Mouse (Mus musculus) kidney, embryonic 14.5 days (tissue): ENCODE results near the gene Ssh3. TPM values are rescaled to one million over a fixed set of nuclear protein-coding genes. Genes with fewer than 3 reads are reported as not detected.

ENCODE experiments used
- ATAC-seq: fragments of 200-750 bp; cut with Nextera tagmentation; 2 replicates; pipeline ENCODE4 v1.8.0; 2017; ENCODE audit warnings: moderate number of reproducible peaks, mild to moderate bottlenecking, moderate TSS enrichment, moderate library complexity; ENCODE audit not compliant: low FRiP score, low TSS enrichment
- H3K27ac ChIP-seq: fragments of 300-500 bp; sonication (generic); 2 replicates; pipeline ENCODE4 v1.5.1; 2014; ENCODE audit warnings: low read depth, mild to moderate bottlenecking, low read length, moderate library complexity, mixed read lengths
- H3K27me3 ChIP-seq: fragments of 300-500 bp; sonication (generic); 2 replicates; pipeline ENCODE4 v1.6.1; 2014; ENCODE audit warnings: mild to moderate bottlenecking, low read length; ENCODE audit not compliant: control insufficient read depth, insufficient read depth
- H3K36me3 ChIP-seq: fragments of 300-500 bp; sonication (generic); 2 replicates; pipeline ENCODE4 v1.6.1; 2014; ENCODE audit warnings: low read length, mixed read lengths; ENCODE audit not compliant: control insufficient read depth, insufficient read depth
- H3K4me1 ChIP-seq: fragments of 300-500 bp; sonication (generic); 2 replicates; pipeline ENCODE4 v1.6.1; 2014; ENCODE audit warnings: low read length, mixed read lengths; ENCODE audit not compliant: control insufficient read depth, insufficient read depth
- H3K4me2 ChIP-seq: fragments of 300-500 bp; sonication (generic); replicated peaks from 2 replicates; pipeline ENCODE4 v1.6.1; 2014; ENCODE audit warnings: low read depth, mild to moderate bottlenecking, low read length
- H3K4me3 ChIP-seq: fragments of 300-500 bp; sonication (generic); 2 replicates; pipeline ENCODE4 v1.5.1; 2014; ENCODE audit warnings: mild to moderate bottlenecking, low read length
- H3K9ac ChIP-seq: fragments of 300-500 bp; sonication (generic); 2 replicates; pipeline ENCODE4 v1.6.1; 2014; ENCODE audit warnings: low read depth, mild to moderate bottlenecking, low read length, moderate library complexity
- H3K9me3 ChIP-seq: fragments of 300-500 bp; sonication (generic); 2 replicates; pipeline ENCODE4 v1.6.1; 2016; ENCODE audit warnings: low read length; ENCODE audit not compliant: control insufficient read depth
- WGBS: fragments of 180-500 bp; shearing (Covaris S2); extraction: QIAGEN DNeasy Blood & Tissue Kit; methylation state at CpG from one replicate; pipeline ENCODE4 v1.1.7; 2014; 5-methylcytosine and 5-hydroxymethylcytosine counted together
- polyA plus RNA-seq: library from polyadenylated mRNA; unstranded; fragments of >200 nt; fragmentation: Nextera tagmentation; extraction: Ambion mirVana; gene quantifications from 2 replicates; pipeline ENCODE4 v1.2.1, GENCODE M21; 2014

Ssh3 gene
- polyA plus RNA-seq, 1 experiment from 2014 or later: 13.0 TPM

GRCm38 (mm10) chr19:4218293-4218692 lies 50.7 kb downstream of the Ssh3 start:
- Histone ChIP-seq H3K36me3 (peaks cover 5% of the 10 kb centered on the region; the same call in 1 of the 2 replicates), H3K9me3 (no peaks in the 10 kb centered on the region), H3K4me3 (no peak overlapping the region), H3K4me1 (peaks cover 63% of the 10 kb centered on the region), H3K27me3 (no peaks in the 10 kb centered on the region), H3K27ac (no peak overlapping the region), H3K9ac (no peak overlapping the region), H3K4me2 (no peak overlapping the region)
- WGBS: 82% methylated on average over 11 of the region's 11 CpGs
- ATAC-seq: no peak

DNA sequence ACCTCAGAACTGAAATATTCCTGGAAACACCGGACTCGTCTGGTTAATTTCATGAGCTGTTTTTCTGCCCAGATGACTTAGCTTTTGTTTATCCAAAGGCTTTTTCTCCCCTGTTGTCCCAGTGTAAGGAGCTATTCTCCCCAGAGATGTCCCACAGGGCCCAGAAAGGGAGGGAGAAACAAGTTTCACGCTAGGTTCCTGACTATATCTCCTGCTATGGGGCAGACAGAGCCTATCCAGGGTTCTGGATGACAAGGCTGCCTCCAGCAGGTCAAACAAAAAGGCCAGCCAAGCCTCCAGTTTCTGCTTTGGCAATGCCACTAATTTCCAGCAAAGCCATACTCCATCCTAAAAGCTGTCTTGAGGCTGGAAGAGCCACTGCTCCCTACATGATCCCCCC lies 51.1 kb downstream of the Ssh3 start:
- 58% methylated on average over 3 of the region's 3 CpGs for WGBS
- Histone ChIP-seq H3K27me3 (no peaks in the 10 kb centered on the region), H3K4me1 (peaks cover 67% of the 10 kb centered on the region), H3K9me3 (no peaks in the 10 kb centered on the region), H3K9ac (no peak overlapping the region), H3K4me2 (no peak overlapping the region), H3K27ac (no peak overlapping the region), H3K36me3 (peaks cover 5% of the 10 kb centered on the region; the same call in 1 of the 2 replicates), H3K4me3 (no peak overlapping the region)
- no peak for ATAC-seq

DNA sequence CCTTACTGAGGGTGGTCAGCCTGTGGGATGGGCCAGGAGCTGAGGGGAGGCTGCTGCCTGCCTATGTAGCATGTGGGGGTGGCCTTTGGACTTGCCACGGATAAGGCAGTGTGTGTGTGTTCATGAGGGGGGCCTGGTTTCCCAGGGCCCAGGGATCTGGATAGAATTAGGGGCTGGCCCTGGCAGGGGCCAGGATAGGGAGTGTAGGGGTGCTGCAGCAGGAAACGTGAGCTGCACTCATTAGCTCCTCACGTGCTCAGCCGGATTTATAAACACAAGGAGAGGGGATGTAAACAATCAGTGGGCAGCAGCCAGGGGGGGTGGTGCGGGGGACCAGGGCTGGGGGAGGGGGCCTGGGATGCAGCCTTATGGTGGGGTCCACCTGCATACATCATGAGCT lies 51.8 kb downstream of the Ssh3 start:
- WGBS: 12% methylated on average over 5 of the region's 5 CpGs
- H3K9ac ChIP-seq: no peak overlapping the region
- H3K9me3 ChIP-seq: no peaks in the 10 kb centered on the region
- H3K27me3 ChIP-seq: no peaks in the 10 kb centered on the region
- H3K4me3 ChIP-seq: peak overlapping the region; percentile 84; the same call in 1 of the 2 replicates
- peaks cover under 1% of the 10 kb centered on the region; the same call in 1 of the 2 replicates for H3K36me3 ChIP-seq
- ATAC-seq: no peak
- H3K27ac ChIP-seq: no peak overlapping the region
- H3K4me1 ChIP-seq: peaks cover 68% of the 10 kb centered on the region
- H3K4me2 ChIP-seq: 0 out of 2 replicates have a peak overlapping the region, but pooled peaks have one; percentile 11

DNA sequence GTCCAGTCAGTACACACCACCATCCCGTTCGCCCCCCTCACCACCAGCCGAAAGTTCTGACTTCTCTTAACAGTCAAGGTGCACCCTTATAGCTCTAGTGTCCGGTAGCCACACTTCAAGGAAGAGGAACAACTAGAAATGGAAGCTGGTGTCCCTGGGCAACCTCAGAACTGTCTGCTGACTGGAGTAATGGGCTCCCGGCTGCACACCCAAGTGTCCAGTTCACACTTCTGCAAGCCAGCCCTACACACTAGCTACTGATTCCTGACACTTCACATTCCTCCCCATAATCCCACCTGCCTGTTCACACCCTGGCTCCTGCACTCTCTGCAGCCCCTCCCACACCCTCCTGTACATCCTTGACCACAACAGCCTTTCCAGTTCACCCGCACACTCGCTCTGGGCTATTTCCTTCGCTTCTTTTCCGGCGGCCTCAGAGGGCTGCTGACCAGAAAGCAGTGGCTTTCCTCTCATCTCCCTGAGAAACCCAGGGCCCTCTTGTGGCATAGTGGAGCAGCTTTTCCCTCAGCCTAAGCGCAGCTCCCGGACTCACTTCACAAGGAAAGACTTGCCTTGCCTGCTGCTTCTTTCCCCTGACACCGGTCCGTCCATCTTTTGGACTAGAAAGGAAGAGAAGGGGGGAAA lies 52.8 kb downstream of the Ssh3 start:
- H3K36me3 ChIP-seq: no peaks in the 10 kb centered on the region
- no peak for ATAC-seq
- H3K9me3 ChIP-seq: no peaks in the 10 kb centered on the region
- H3K4me3 ChIP-seq: peak overlapping the region; percentile 84
- peak overlapping the region; percentile 93 for H3K4me2 ChIP-seq
- H3K27me3 ChIP-seq: no peaks in the 10 kb centered on the region
- peak overlapping the region; percentile 20; the same call in 1 of the 2 replicates for H3K9ac ChIP-seq
- H3K4me1 ChIP-seq: peaks cover 60% of the 10 kb centered on the region
- peak overlapping the region; percentile 38; the same call in 1 of the 2 replicates for H3K27ac ChIP-seq
- 18% methylated on average over 14 of the region's 14 CpGs for WGBS

DNA sequence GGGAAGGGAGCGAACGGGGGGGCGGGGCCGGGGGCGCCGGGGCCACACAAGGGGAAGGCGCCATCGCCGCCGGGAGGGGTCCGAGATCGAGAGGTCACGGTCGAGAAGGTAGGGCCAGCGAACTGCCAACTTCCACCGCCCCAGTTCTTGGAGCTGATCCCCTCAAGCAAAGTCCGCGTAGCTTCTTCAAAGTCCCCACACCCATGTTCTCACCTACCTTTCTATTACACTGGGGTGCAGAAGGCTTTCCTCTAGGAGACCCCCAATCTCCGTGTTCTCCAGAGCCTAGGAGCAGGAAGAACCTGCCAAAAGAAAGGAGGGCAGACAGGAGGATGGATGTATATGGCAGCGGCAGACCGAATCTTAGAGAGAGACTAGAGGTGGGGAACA lies 53.5 kb downstream of the Ssh3 start:
- ATAC-seq: no peak
- peak overlapping the region; percentile 84 for H3K4me3 ChIP-seq
- peak overlapping the region; percentile 90 for H3K9ac ChIP-seq
- peaks cover 52% of the 10 kb centered on the region for H3K4me1 ChIP-seq
- H3K4me2 ChIP-seq: peak overlapping the region; percentile 93
- H3K36me3 ChIP-seq: no peaks in the 10 kb centered on the region
- no peaks in the 10 kb centered on the region for H3K27me3 ChIP-seq
- 7% methylated on average over 16 of the region's 21 CpGs for WGBS
- H3K27ac ChIP-seq: peak overlapping the region; percentile 97; the same call in 1 of the 2 replicates
- H3K9me3 ChIP-seq: no peaks in the 10 kb centered on the region

DNA sequence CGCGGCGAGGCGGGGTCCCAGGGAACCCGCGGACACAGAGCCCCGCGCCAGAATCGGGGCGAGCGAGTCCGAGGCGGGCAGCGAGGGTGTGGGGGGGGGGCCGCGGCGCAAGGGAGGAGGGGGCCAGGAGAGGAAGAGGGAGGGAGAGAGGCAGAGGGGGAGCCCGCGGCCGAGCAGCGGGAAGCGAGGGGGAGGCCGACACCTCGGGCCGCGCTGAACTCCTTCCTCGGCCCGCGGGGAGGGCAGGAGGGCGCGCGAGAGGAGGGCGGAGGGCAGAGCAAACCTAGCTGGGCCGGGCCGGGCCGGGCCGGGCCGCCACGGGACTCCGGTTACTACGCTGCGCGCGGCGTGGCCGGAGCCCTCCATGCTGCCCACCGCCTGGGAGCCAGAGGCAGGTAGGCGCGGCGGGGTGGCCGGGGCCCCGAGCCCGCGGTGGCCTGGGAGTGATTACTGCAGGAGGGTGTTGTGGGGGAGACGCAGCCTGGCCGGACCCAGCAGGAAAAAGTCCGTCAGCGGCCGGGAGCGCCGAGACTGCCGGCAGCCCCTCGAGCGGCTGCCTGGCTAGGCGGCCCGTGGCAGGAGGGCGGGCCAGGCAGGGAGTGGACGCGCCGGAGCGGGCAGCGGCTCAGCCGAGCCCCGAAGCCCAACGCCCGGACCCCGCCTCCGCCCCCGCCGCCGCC lies 54.1 kb downstream of the Ssh3 start:
- peak overlapping the region; percentile 97 for H3K27ac ChIP-seq
- peak overlapping the region; percentile 84 for H3K4me3 ChIP-seq
- ATAC-seq: peak; percentile 47
- H3K9ac ChIP-seq: peak overlapping the region; percentile 90
- no peaks in the 10 kb centered on the region for H3K9me3 ChIP-seq
- H3K27me3 ChIP-seq: no peaks in the 10 kb centered on the region
- peaks cover 49% of the 10 kb centered on the region for H3K4me1 ChIP-seq
- peak overlapping the region; percentile 93 for H3K4me2 ChIP-seq
- WGBS: under 1% methylated on average over 49 of the region's 81 CpGs
- no peaks in the 10 kb centered on the region for H3K36me3 ChIP-seq

- peak within 1 kb of the TSS; percentile 93 for H3K4me2 ChIP-seq
- peak within 1 kb of the TSS; percentile 84 for H3K4me3 ChIP-seq
- H3K9ac ChIP-seq: peak within 1 kb of the TSS; percentile 90
- H3K36me3 ChIP-seq: no peaks in the 10 kb centered on the region
- peaks cover 49% of the 10 kb centered on the region for H3K4me1 ChIP-seq
- ATAC-seq: peak; percentile 58
- under 1% methylated on average over 49 of the region's 49 CpGs for WGBS
- H3K27ac ChIP-seq: peak within 1 kb of the TSS; percentile 97
- no peaks in the 10 kb centered on the region for H3K9me3 ChIP-seq
- H3K27me3 ChIP-seq: no peaks in the 10 kb centered on the region
Observed at GRCm38 (mm10) chr19:4214071-4214770, 54.8 kb downstream of the Ssh3 start, which contains the start of the genes Clcf1 and AC109138.7. Clcf1 (plus strand) TSS chr19:4214238. AC109138.7 (plus strand) TSS chr19:4214357.

DNA sequence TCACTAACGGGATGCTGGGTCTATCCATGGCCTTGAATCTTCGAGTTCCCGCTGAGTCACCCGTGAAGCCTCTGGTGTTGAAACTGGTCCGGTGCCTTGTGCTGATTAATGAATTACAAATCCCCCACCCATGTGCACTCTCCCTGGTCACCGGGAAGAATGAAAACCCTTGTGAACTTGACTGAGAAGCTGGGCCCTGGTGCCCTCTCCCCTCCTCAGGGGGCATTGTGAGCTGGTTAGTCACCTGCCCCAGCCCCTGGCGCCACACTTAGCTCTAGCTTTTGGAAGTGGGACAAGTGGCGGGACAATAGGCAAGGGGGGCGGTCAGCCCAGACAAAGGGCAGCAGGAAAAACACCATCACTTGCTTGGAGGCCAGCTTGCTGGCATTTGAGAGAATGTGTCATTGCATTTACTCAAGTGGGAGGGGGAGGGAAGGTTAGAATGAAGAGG lies 55.4 kb downstream of the Ssh3 start:
- Histone ChIP-seq H3K27ac (peak overlapping the region; percentile 97), H3K36me3 (no peaks in the 10 kb centered on the region), H3K27me3 (no peaks in the 10 kb centered on the region), H3K9me3 (no peaks in the 10 kb centered on the region), H3K9ac (peak overlapping the region; percentile 90; the same call in 1 of the 2 replicates), H3K4me1 (peaks cover 49% of the 10 kb centered on the region), H3K4me2 (peak overlapping the region; percentile 93), H3K4me3 (peak overlapping the region; percentile 84)
- 10% methylated on average over 9 of the region's 9 CpGs for whole genome bisulfite sequencing
- 0 out of 2 replicates have a peak, but pooled peaks have one; percentile 3 for ATAC-seq
